Mouse (Mus musculus) limb, embryonic 11.5 days (tissue): ENCODE results near the gene Mast1. TPM values are rescaled to one million over a fixed set of nuclear protein-coding genes. Genes with fewer than 3 reads are reported as not detected.

ENCODE experiments used
- ATAC-seq: fragments of 200-750 bp; cut with Nextera tagmentation; 2 replicates; pipeline ENCODE4 v1.8.0; 2017; ENCODE audit warnings: low read depth; ENCODE audit not compliant: insufficient number of reproducible peaks, low FRiP score, low TSS enrichment
- DNase-seq: peaks from one replicate; pipeline ENCODE4 v3.0.0-alpha.2; 2015; ENCODE audit warnings: low spot score
- H3K27ac ChIP-seq: fragments of 300-500 bp; sonication (generic); replicated peaks from 2 replicates; pipeline ENCODE4 v1.5.1; 2014; ENCODE audit warnings: low read depth, mild to moderate bottlenecking, low read length
- H3K27me3 ChIP-seq: fragments of 300-500 bp; sonication (generic); 2 replicates; pipeline ENCODE4 v1.6.1; 2014; ENCODE audit warnings: mild to moderate bottlenecking, low read length, mixed read lengths; ENCODE audit not compliant: control insufficient read depth, insufficient read depth
- H3K36me3 ChIP-seq: fragments of 300-500 bp; sonication (generic); 2 replicates; pipeline ENCODE4 v1.6.1; 2014; ENCODE audit warnings: mild to moderate bottlenecking, low read length, moderate library complexity, mixed read lengths; ENCODE audit not compliant: control insufficient read depth, insufficient read depth
- H3K4me1 ChIP-seq: fragments of 300-500 bp; sonication (generic); 2 replicates; pipeline ENCODE4 v1.6.1; 2014; ENCODE audit warnings: low read length, mixed read lengths; ENCODE audit not compliant: control insufficient read depth, insufficient read depth
- H3K4me2 ChIP-seq: fragments of 300-500 bp; sonication (generic); 2 replicates; pipeline ENCODE4 v1.6.1; 2014; ENCODE audit warnings: low read depth, mild to moderate bottlenecking, moderate library complexity; ENCODE audit not compliant: severe bottlenecking
- H3K4me3 ChIP-seq: fragments of 300-500 bp; sonication (generic); 2 replicates; pipeline ENCODE4 v1.5.1; 2014; ENCODE audit warnings: low read depth, low read length
- H3K9ac ChIP-seq: fragments of 300-500 bp; sonication (generic); 2 replicates; pipeline ENCODE4 v1.6.1; 2014; ENCODE audit warnings: mild to moderate bottlenecking, low read length
- H3K9me3 ChIP-seq: fragments of 300-500 bp; sonication (generic); 2 replicates; pipeline ENCODE4 v1.6.1; 2016; ENCODE audit warnings: low read length; ENCODE audit not compliant: control insufficient read depth
- WGBS: fragments of 180-500 bp; shearing (Covaris S2); extraction: QIAGEN DNeasy Blood & Tissue Kit; methylation state at CpG from one replicate; pipeline ENCODE4 v1.1.7; 2014; 5-methylcytosine and 5-hydroxymethylcytosine counted together
- polyA plus RNA-seq: library from polyadenylated mRNA; unstranded; fragments of >200 nt; fragmentation: Nextera tagmentation; extraction: Ambion mirVana; gene quantifications from 2 replicates; pipeline ENCODE4 v1.2.1, GENCODE M21; 2014

Mast1 gene
- polyA plus RNA-seq, 1 experiment from 2014 or later, result 0.17 TPM

GRCm38 (mm10) chr8:84904351-84904750 lies 32.8 kb downstream of the Mast1 start:
- H3K4me1 ChIP-seq, result peaks cover 16% of the 10 kb centered on the region
- 90% methylated on average over 7 of the region's 7 CpGs for WGBS
- ATAC-seq, result no peak
- H3K27me3 ChIP-seq, result peaks cover 5% of the 10 kb centered on the region
- no peak overlapping the region for H3K9ac ChIP-seq
- no peak overlapping the region for H3K27ac ChIP-seq
- no peak overlapping the region for H3K4me2 ChIP-seq
- no peaks in the 10 kb centered on the region for H3K9me3 ChIP-seq
- no peak overlapping the region for H3K4me3 ChIP-seq
- H3K36me3 ChIP-seq, result no peaks in the 10 kb centered on the region
- no peak for DNase-seq

GRCm38 (mm10) chr8:84902920-84903661 lies 34.1 kb downstream of the Mast1 start:
- Histone ChIP-seq H3K36me3 (no peaks in the 10 kb centered on the region), H3K27me3 (peaks cover 3% of the 10 kb centered on the region; the same call in 1 of the 2 replicates), H3K4me1 (peaks cover 8% of the 10 kb centered on the region; the same call in 1 of the 2 replicates), H3K27ac (peak overlapping the region; percentile 21; the same call in 1 of the 2 replicates), H3K4me3 (peak overlapping the region; percentile 64), H3K9ac (peak overlapping the region; percentile 78), H3K4me2 (peak overlapping the region; percentile 97), H3K9me3 (no peaks in the 10 kb centered on the region)
- ATAC-seq, result peak; percentile 85
- under 1% methylated on average over 67 of the region's 68 CpGs for WGBS
- DNase-seq, result peak; percentile 95

GRCm38 (mm10) chr8:84902367-84902919 lies 34.7 kb downstream of the Mast1 start:
- Histone ChIP-seq H3K27me3 (peaks cover 3% of the 10 kb centered on the region; the same call in 1 of the 2 replicates), H3K4me1 (peaks cover 8% of the 10 kb centered on the region; the same call in 1 of the 2 replicates), H3K36me3 (no peaks in the 10 kb centered on the region), H3K9me3 (no peaks in the 10 kb centered on the region), H3K4me2 (peak overlapping the region; percentile 97), H3K4me3 (peak overlapping the region; percentile 64), H3K27ac (0 out of 2 replicates have a peak overlapping the region, but pooled peaks have one; percentile 21), H3K9ac (peak overlapping the region; percentile 78)
- ATAC-seq, result no peak
- WGBS, result 4% methylated on average over 24 of the region's 24 CpGs
- peak; percentile 58 for DNase-seq

GRCm38 (mm10) chr8:84901752-84902151 lies 35.4 kb downstream of the Mast1 start, which contains the start of gene Klf1:
TSS of gene Klf1 (plus strand) at chr8:84901928.
- Histone ChIP-seq H3K4me1 (peaks cover 8% of the 10 kb centered on the region; the same call in 1 of the 2 replicates), H3K4me2 (peak within 1 kb of the TSS; percentile 97), H3K36me3 (no peaks in the 10 kb centered on the region), H3K27me3 (peaks cover 3% of the 10 kb centered on the region; the same call in 1 of the 2 replicates), H3K9me3 (no peaks in the 10 kb centered on the region), H3K9ac (peak within 1 kb of the TSS; percentile 78), H3K4me3 (peak within 1 kb of the TSS; percentile 64), H3K27ac (0 out of 2 replicates have a peak within 1 kb of the TSS, but pooled peaks have one; percentile 21)
- 79% methylated on average over 3 of the region's 3 CpGs for WGBS
- no peak for DNase-seq
- ATAC-seq, result no peak

GRCm38 (mm10) chr8:84901071-84901470 lies 36.1 kb downstream of the Mast1 start:
- H3K36me3 ChIP-seq, result no peaks in the 10 kb centered on the region
- H3K4me1 ChIP-seq, result peaks cover 8% of the 10 kb centered on the region; the same call in 1 of the 2 replicates
- H3K4me3 ChIP-seq, result no peak overlapping the region
- ATAC-seq, result no peak
- H3K27me3 ChIP-seq, result peaks cover 3% of the 10 kb centered on the region; the same call in 1 of the 2 replicates
- DNase-seq, result no peak
- no peaks in the 10 kb centered on the region for H3K9me3 ChIP-seq
- 72% methylated on average over 4 of the region's 4 CpGs for WGBS
- H3K4me2 ChIP-seq, result 0 out of 2 replicates have a peak overlapping the region, but pooled peaks have one; percentile 12
- no peak overlapping the region for H3K27ac ChIP-seq
- H3K9ac ChIP-seq, result no peak overlapping the region

- Histone ChIP-seq H3K36me3 (no peaks in the 10 kb centered on the region), H3K27ac (no peak overlapping the region), H3K4me3 (no peak overlapping the region), H3K9ac (no peak overlapping the region), H3K4me2 (no peak overlapping the region), H3K9me3 (no peaks in the 10 kb centered on the region), H3K27me3 (no peaks in the 10 kb centered on the region), H3K4me1 (peaks cover 6% of the 10 kb centered on the region)
- 88% methylated on average over 5 of the region's 5 CpGs for WGBS
- ATAC-seq (no peak), DNase-seq (no peak)
These were observed 41.2 kb downstream of the Mast1 start for GRCm38 (mm10) chr8:84895963-84896362.

GRCm38 (mm10) chr8:84893709-84894134 lies 43.4 kb downstream of the Mast1 start, which contains the start of gene Gcdh:
TSS of gene Gcdh (minus strand) at chr8:84893921.
- DNase-seq (peak; percentile 92), ATAC-seq (peak; percentile 89)
- H3K4me3 ChIP-seq, result peak within 1 kb of the TSS; percentile 71
- H3K4me1 ChIP-seq, result peaks cover 6% of the 10 kb centered on the region
- H3K27ac ChIP-seq, result no peak within 1 kb of the TSS
- H3K27me3 ChIP-seq, result no peaks in the 10 kb centered on the region
- peaks cover 3% of the 10 kb centered on the region; the same call in 1 of the 2 replicates for H3K36me3 ChIP-seq
- peak within 1 kb of the TSS; percentile 85 for H3K4me2 ChIP-seq
- H3K9me3 ChIP-seq, result no peaks in the 10 kb centered on the region
- peak within 1 kb of the TSS; percentile 73 for H3K9ac ChIP-seq
- WGBS, result 0% methylated on average over 11 of the region's 11 CpGs

- DNase-seq (no peak), ATAC-seq (peak; percentile 36)
- peak overlapping the region; percentile 71 for H3K4me3 ChIP-seq
- H3K9ac ChIP-seq, result peak overlapping the region; percentile 73
- H3K4me1 ChIP-seq, result peaks cover 6% of the 10 kb centered on the region
- H3K36me3 ChIP-seq, result peaks cover 3% of the 10 kb centered on the region; the same call in 1 of the 2 replicates
- H3K9me3 ChIP-seq, result no peaks in the 10 kb centered on the region
- H3K27me3 ChIP-seq, result no peaks in the 10 kb centered on the region
- H3K4me2 ChIP-seq, result peak overlapping the region; percentile 85
- WGBS, result 13% methylated on average over 31 of the region's 31 CpGs
- H3K27ac ChIP-seq, result no peak overlapping the region
These were observed 44.0 kb downstream of the Mast1 start for GRCm38 (mm10) chr8:84892993-84893708.
